Mouse (Mus musculus) CH12F3 (cell line): ENCODE results near the gene Nms.

Source experiments
- in situ Hi-C: fragments of 300-500 bp; cut with MboI; formaldehyde crosslinking; loops from 2 replicates; pipeline ENCODE4 v1.14.3; 2020; ENCODE audit warnings: low sequenced_read_pairs

Nms gene

DNA sequence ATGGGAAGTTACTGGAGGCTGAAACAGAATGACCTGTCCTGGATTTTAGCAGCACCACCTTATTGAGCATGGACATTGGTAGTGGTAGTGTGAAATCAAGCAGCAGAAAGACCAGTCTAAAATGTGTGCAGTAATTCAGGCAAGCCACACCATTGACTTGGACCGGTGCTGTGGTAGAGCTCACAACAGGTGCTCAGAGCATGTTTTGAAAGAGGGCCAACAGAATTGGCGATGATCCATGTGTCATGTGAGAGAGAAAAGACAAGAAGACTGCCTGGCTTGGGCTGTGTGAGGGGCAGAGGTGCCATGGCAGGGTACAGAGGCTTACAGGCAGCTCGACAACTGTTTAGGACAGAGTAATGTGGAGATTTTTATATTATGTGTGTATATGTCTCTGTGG lies 53.4 kb downstream of the Nms start:
- in situ Hi-C loops = no loop called here
